Comparison of ENCODE assay signal across 10 mouse cellular contexts in the genomic region with DNA sequence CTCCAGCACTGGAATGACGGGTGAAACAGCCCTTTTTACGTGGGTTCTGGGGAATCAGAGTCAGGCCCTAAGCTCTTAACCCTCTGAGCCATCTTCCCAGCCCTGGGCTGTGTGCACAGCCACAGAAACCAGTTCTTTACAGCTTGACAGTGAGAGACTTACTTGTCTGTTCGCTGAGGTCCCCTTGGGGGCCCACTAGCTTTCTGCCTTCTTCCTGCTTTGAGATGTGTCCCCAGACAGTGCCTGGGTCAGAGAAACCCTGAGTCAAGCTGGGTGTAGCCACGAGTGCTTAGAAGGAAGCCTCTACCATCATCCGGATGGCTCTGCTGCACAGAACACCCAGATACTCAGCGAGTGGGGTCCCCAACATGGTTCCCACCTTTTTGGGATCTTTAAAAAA. TPM values are rescaled to one million over a fixed set of nuclear protein-coding genes. Genes with fewer than 3 reads are reported as not detected.
DNase-seq lines count a peak whose midpoint lies in the region; ATAC-seq lines count a peak whose summit lies in the region.
"Had no signal": no experiment of that assay in that cellular context is flagged by ENCODE, and none has a peak within 500 bp of the region (broad histone marks: within the 10 kb centered on the region; RNA-seq: fewer than 3 reads in every experiment).

No protein-coding gene starts in this region.

- no peak for DNase-seq in heart, embryonic 10.5 days (ENCODE audit: low spot score)
- DNase-seq in heart, adult 18-20 months: no peak
- no peak for DNase-seq in midbrain, embryonic 10.5 days (ENCODE audit: low spot score)
- no peak for DNase-seq in right cerebral cortex, adult 2 months (ENCODE audit: low spot score in 2 of 2)
- no peak for DNase-seq in adrenal gland, postnatal 14 days

- no peak overlapping the region for H3K9ac ChIP-seq in midbrain, embryonic 15.5 days
- no peak overlapping the region for H3K9ac ChIP-seq in hindbrain, embryonic 15.5 days
- 0 out of 2 replicates have a peak overlapping the region, but pooled peaks have one; percentile 17 for H3K9ac ChIP-seq in stomach, embryonic 16.5 days (ENCODE audit: low read length)
- H3K9ac ChIP-seq: embryonic facial prominence, embryonic 12.5 days; liver, embryonic 14.5 days had no signal

- 67% methylated on average over 6 of the region's 6 CpGs for WGBS in heart, embryonic 10.5 days
- 80% methylated on average over 6 of the region's 6 CpGs for WGBS in midbrain, embryonic 10.5 days
- 59% methylated on average over 6 of the region's 6 CpGs for WGBS in midbrain, embryonic 15.5 days
- 62% methylated on average over 6 of the region's 6 CpGs for WGBS in hindbrain, embryonic 15.5 days
- 48% methylated on average over 6 of the region's 6 CpGs for WGBS in stomach, embryonic 16.5 days

- peak overlapping the region; percentile 59; the same call in 1 of the 2 replicates for H3K27ac ChIP-seq in heart, embryonic 10.5 days
- H3K27ac ChIP-seq in midbrain, embryonic 10.5 days (replicated peaks): 0 out of 2 replicates have a peak overlapping the region, but pooled peaks have one; percentile 17
- no peak overlapping the region; the same call in 1 of the 2 replicates for H3K27ac ChIP-seq in midbrain, embryonic 15.5 days
- H3K27ac ChIP-seq in hindbrain, embryonic 15.5 days (replicated peaks): peak overlapping the region; percentile 37
- peak overlapping the region; percentile 39 for H3K27ac ChIP-seq in stomach, embryonic 16.5 days (ENCODE audit: low read length)
- H3K27ac ChIP-seq: liver, embryonic 14.5 days had no signal

- H3K36me3 ChIP-seq in heart, embryonic 10.5 days: peaks cover 10% of the 10 kb centered on the region; the same call in 1 of the 2 replicates
- H3K36me3 ChIP-seq in midbrain, embryonic 10.5 days: peaks cover 42% of the 10 kb centered on the region
- H3K36me3 ChIP-seq in midbrain, embryonic 15.5 days (replicated peaks): no peaks in the 10 kb centered on the region
- no peaks in the 10 kb centered on the region for H3K36me3 ChIP-seq in hindbrain, embryonic 15.5 days
- no peaks in the 10 kb centered on the region for H3K36me3 ChIP-seq in stomach, embryonic 16.5 days (ENCODE audit: control insufficient read depth, insufficient read depth, low read length)

- peaks cover 100% of the 10 kb centered on the region for H3K4me1 ChIP-seq in heart, embryonic 10.5 days
- peaks cover 100% of the 10 kb centered on the region for H3K4me1 ChIP-seq in midbrain, embryonic 10.5 days
- H3K4me1 ChIP-seq in midbrain, embryonic 15.5 days: peaks cover 99% of the 10 kb centered on the region
- H3K4me1 ChIP-seq in hindbrain, embryonic 15.5 days (replicated peaks): peaks cover 98% of the 10 kb centered on the region
- peaks cover 92% of the 10 kb centered on the region for H3K4me1 ChIP-seq in stomach, embryonic 16.5 days (ENCODE audit: control insufficient read depth, insufficient read depth, low read length)

- H3K9me3 ChIP-seq in heart, embryonic 10.5 days: no peaks in the 10 kb centered on the region
- H3K9me3 ChIP-seq in midbrain, embryonic 10.5 days (replicated peaks): no peaks in the 10 kb centered on the region
- no peaks in the 10 kb centered on the region for H3K9me3 ChIP-seq in midbrain, embryonic 15.5 days
- H3K9me3 ChIP-seq in hindbrain, embryonic 15.5 days: no peaks in the 10 kb centered on the region
- no peaks in the 10 kb centered on the region for H3K9me3 ChIP-seq in stomach, embryonic 16.5 days (replicated peaks; ENCODE audit: control insufficient read depth, low read length)
- H3K9me3 ChIP-seq: embryonic facial prominence, embryonic 12.5 days had no signal

- no peak overlapping the region for H3K4me2 ChIP-seq in midbrain, embryonic 15.5 days
- H3K4me2 ChIP-seq in hindbrain, embryonic 15.5 days: no peak overlapping the region
- H3K4me2 ChIP-seq in stomach, embryonic 16.5 days (ENCODE audit: low read depth, low read length): no peak overlapping the region
- H3K4me2 ChIP-seq: embryonic facial prominence, embryonic 12.5 days had no signal

- no peak for ATAC-seq in midbrain, embryonic 15.5 days (replicated peaks)
- ATAC-seq in hindbrain, embryonic 15.5 days (ENCODE audit: low FRiP score, low read depth): no peak
- no peak for ATAC-seq in stomach, embryonic 16.5 days (ENCODE audit: insufficient read depth, low FRiP score)

- no peak overlapping the region for H3K4me3 ChIP-seq in heart, embryonic 10.5 days
- no peak overlapping the region for H3K4me3 ChIP-seq in midbrain, embryonic 10.5 days
- no peak overlapping the region for H3K4me3 ChIP-seq in midbrain, embryonic 15.5 days
- no peak overlapping the region for H3K4me3 ChIP-seq in hindbrain, embryonic 15.5 days
- no peak overlapping the region for H3K4me3 ChIP-seq in stomach, embryonic 16.5 days (replicated peaks; ENCODE audit: low read length)
- H3K4me3 ChIP-seq: embryonic facial prominence, embryonic 12.5 days had no signal

- H3K27me3 ChIP-seq in heart, embryonic 10.5 days (ENCODE audit: insufficient read depth, poor library complexity, severe bottlenecking): no peaks in the 10 kb centered on the region
- H3K27me3 ChIP-seq in midbrain, embryonic 10.5 days (ENCODE audit: low read depth, poor library complexity, severe bottlenecking): no peaks in the 10 kb centered on the region
- no peaks in the 10 kb centered on the region for H3K27me3 ChIP-seq in midbrain, embryonic 15.5 days (replicated peaks)
- H3K27me3 ChIP-seq in hindbrain, embryonic 15.5 days: no peaks in the 10 kb centered on the region
- H3K27me3 ChIP-seq in stomach, embryonic 16.5 days (ENCODE audit: control insufficient read depth, insufficient read depth, low read length): no peaks in the 10 kb centered on the region
- H3K27me3 ChIP-seq: embryonic facial prominence, embryonic 12.5 days had no signal

RNA-seq across cellular contexts. Expression of gene Zmiz1, which starts 15.7 kb away (rescaled TPM):
- polyA plus RNA-seq in heart, embryonic 10.5 days (2016; fragmentation: Nextera tagmentation; extraction: Ambion mirVana): 38.1 and 45.8 TPM in 2 replicates
- total RNA-seq in heart, adult 18-20 months (2021): 10 to 100 TPM; 32.5 to 38.5 TPM
- polyA plus RNA-seq in midbrain, embryonic 10.5 days (2016; fragmentation: Nextera tagmentation; extraction: Ambion mirVana): 42.2 and 55.8 TPM in 2 replicates
- polyA plus RNA-seq in midbrain, embryonic 15.5 days (2015; fragmentation: Nextera tagmentation; extraction: Ambion mirVana): 77.3 and 78.8 TPM in 2 replicates
- polyA plus RNA-seq in hindbrain, embryonic 15.5 days (2015; fragmentation: Nextera tagmentation; extraction: Ambion mirVana): 70.9 and 72.6 TPM in 2 replicates
- polyA plus RNA-seq in stomach, embryonic 16.5 days (2015; fragmentation: Nextera tagmentation; extraction: Ambion mirVana): 24.0 and 26.3 TPM in 2 replicates
- total RNA-seq in adrenal gland, postnatal 14 days (2021): 96.4 and 96.9 TPM in 2 replicates
